Mouse (Mus musculus): ENCODE results near the gene Swap70. TPM values are rescaled to one million over a fixed set of nuclear protein-coding genes. Genes with fewer than 3 reads are reported as not detected.

Gene Swap70
- total RNA-seq, 1 experiment from 2014 or later, result 17.2 TPM

GRCm38 (mm10) chr7:110237837-110238451, 16.4 kb downstream of the Swap70 start:
- DNase-seq, result no peak

GRCm38 (mm10) chr7:110239590-110239989, 18.1 kb downstream of the Swap70 start:
- no peak for DNase-seq

- no peak for DNase-seq
Observed at GRCm38 (mm10) chr7:110241472-110242289, 20.2 kb downstream of the Swap70 start.

GRCm38 (mm10) chr7:110242290-110242581, 20.7 kb downstream of the Swap70 start:
- no peak for DNase-seq

GRCm38 (mm10) chr7:110245128-110245527, 23.6 kb downstream of the Swap70 start:
- no peak for DNase-seq

- no peak for DNase-seq
Observed at GRCm38 (mm10) chr7:110246526-110246925, 25.0 kb downstream of the Swap70 start.

- no peak for DNase-seq
Observed at GRCm38 (mm10) chr7:110247801-110248200, 26.3 kb downstream of the Swap70 start.

- DNase-seq, result no peak
Observed at GRCm38 (mm10) chr7:110248677-110249076, 27.2 kb downstream of the Swap70 start.

GRCm38 (mm10) chr7:110253861-110254260, 32.4 kb downstream of the Swap70 start:
- no peak for DNase-seq

- no peak for DNase-seq
Observed at GRCm38 (mm10) chr7:110254395-110254794, 32.9 kb downstream of the Swap70 start.

GRCm38 (mm10) chr7:110257059-110257458, 35.5 kb downstream of the Swap70 start:
- DNase-seq, result no peak

- no peak for DNase-seq
Observed at GRCm38 (mm10) chr7:110258196-110258950, 36.9 kb downstream of the Swap70 start.

GRCm38 (mm10) chr7:110259966-110260711, 38.6 kb downstream of the Swap70 start:
- DNase-seq, result peak; percentile 43

- DNase-seq, result no peak
Observed at GRCm38 (mm10) chr7:110261807-110262206, 40.3 kb downstream of the Swap70 start.

- no peak for DNase-seq
Observed at GRCm38 (mm10) chr7:110262661-110263060, 41.1 kb downstream of the Swap70 start.

GRCm38 (mm10) chr7:110263474-110263873, 42.0 kb downstream of the Swap70 start:
- DNase-seq, result no peak

GRCm38 (mm10) chr7:110265796-110266195, 44.3 kb downstream of the Swap70 start:
- peak; percentile 94 for DNase-seq

- no peak for DNase-seq
Observed at GRCm38 (mm10) chr7:110267014-110267413, 45.5 kb downstream of the Swap70 start.

GRCm38 (mm10) chr7:110267994-110268393, 46.5 kb downstream of the Swap70 start:
- DNase-seq, result no peak

- no peak for DNase-seq
Observed at GRCm38 (mm10) chr7:110268511-110268910, 47.0 kb downstream of the Swap70 start.

- DNase-seq, result no peak
Observed at GRCm38 (mm10) chr7:110269777-110270176, 48.3 kb downstream of the Swap70 start.

- no peak for DNase-seq
Observed at GRCm38 (mm10) chr7:110270455-110270854, 48.9 kb downstream of the Swap70 start.
